Mouse (Mus musculus) lung, embryonic 15.5 days (tissue): ENCODE measurements around the gene Gsta4. TPM values are rescaled to one million over a fixed set of nuclear protein-coding genes. Genes with fewer than 3 reads are reported as not detected.
A peak's percentile ranks its signal among the peaks of the same experiment; 100 is the strongest.
"Not testable (repeated sequence)": the region's sequence is repeated elsewhere in the genome, so short reads cannot be mapped to it uniquely, and the experiment has no call there.

ENCODE experiments used
- ATAC-seq: fragments of 200-750 bp; cut with Nextera tagmentation; 2 replicates; pipeline ENCODE4 v1.8.0; 2017; ENCODE audit warnings: moderate number of reproducible peaks, borderline replicate concordance; ENCODE audit not compliant: low FRiP score, low TSS enrichment; ENCODE audit errors: extremely low read depth
- H3K27ac ChIP-seq: fragments of 300-500 bp; sonication (generic); 2 replicates; pipeline ENCODE4 v1.5.1; 2015; ENCODE audit warnings: moderate library complexity, mild to moderate bottlenecking, inconsistent platforms
- H3K27me3 ChIP-seq: fragments of 300-500 bp; sonication (generic); 2 replicates; pipeline ENCODE4 v1.6.1; 2015; ENCODE audit warnings: inconsistent platforms
- H3K36me3 ChIP-seq: fragments of 300-500 bp; sonication (generic); 2 replicates; pipeline ENCODE4 v1.6.1; 2015; ENCODE audit warnings: inconsistent platforms
- H3K4me1 ChIP-seq: fragments of 300-500 bp; sonication (generic); 2 replicates; pipeline ENCODE4 v1.6.1; 2015; ENCODE audit warnings: inconsistent platforms
- H3K4me2 ChIP-seq: fragments of 300-500 bp; sonication (generic); 2 replicates; pipeline ENCODE4 v1.6.1; 2015; ENCODE audit warnings: inconsistent platforms, mild to moderate bottlenecking, moderate library complexity
- H3K4me3 ChIP-seq: fragments of 300-500 bp; sonication (generic); 2 replicates; pipeline ENCODE4 v1.5.1; 2015; ENCODE audit warnings: mild to moderate bottlenecking, inconsistent platforms
- H3K9ac ChIP-seq: fragments of 300-500 bp; sonication (generic); 2 replicates; pipeline ENCODE4 v1.6.1; 2015; ENCODE audit warnings: inconsistent platforms
- H3K9me3 ChIP-seq: fragments of 300-500 bp; sonication (generic); 2 replicates; pipeline ENCODE4 v1.6.1; 2016; ENCODE audit warnings: inconsistent platforms
- WGBS: fragments of 180-500 bp; shearing (Covaris S2); methylation state at CpG from one replicate; pipeline ENCODE4 v1.1.7; 2015; 5-methylcytosine and 5-hydroxymethylcytosine counted together
- polyA plus RNA-seq: library from polyadenylated mRNA; unstranded; fragments of >200 nt; fragmentation: Nextera tagmentation; extraction: Ambion mirVana; gene quantifications from 2 replicates; pipeline ENCODE4 v1.2.1, GENCODE M21; 2015

The Gsta4 gene
- polyA plus RNA-seq, 1 experiment from 2014 or later, result 71.6 TPM

- peaks cover 45% of the 10 kb centered on the region for H3K36me3 ChIP-seq
- ATAC-seq, result no peak
- no peak overlapping the region for H3K27ac ChIP-seq
- 89% methylated on average over 6 of the region's 6 CpGs for WGBS
- H3K4me3 ChIP-seq, result no peak overlapping the region
- H3K9ac ChIP-seq, result no peak overlapping the region
- H3K27me3 ChIP-seq, result no peaks in the 10 kb centered on the region
- no peak overlapping the region for H3K4me2 ChIP-seq
- H3K9me3 ChIP-seq, result no peaks in the 10 kb centered on the region
- no peaks in the 10 kb centered on the region; the same call in 1 of the 2 replicates for H3K4me1 ChIP-seq
Observed at GRCm38 (mm10) chr9:78165454-78165853, 17.1 kb upstream of the Gsta4 start.

- WGBS, result 73% methylated on average over 19 of the region's 19 CpGs
- Histone ChIP-seq H3K4me1 (no peaks in the 10 kb centered on the region; the same call in 1 of the 2 replicates), H3K9me3 (no peaks in the 10 kb centered on the region), H3K27ac (no peak overlapping the region), H3K36me3 (peaks cover 31% of the 10 kb centered on the region), H3K9ac (no peak overlapping the region), H3K4me2 (no peak overlapping the region), H3K27me3 (no peaks in the 10 kb centered on the region), H3K4me3 (no peak overlapping the region)
- no peak for ATAC-seq
Observed at GRCm38 (mm10) chr9:78166694-78167452, 15.7 kb upstream of the Gsta4 start.

- WGBS, result 84% methylated on average over 19 of the region's 19 CpGs
- no peak overlapping the region for H3K4me3 ChIP-seq
- no peaks in the 10 kb centered on the region for H3K9me3 ChIP-seq
- peaks cover 27% of the 10 kb centered on the region for H3K36me3 ChIP-seq
- no peaks in the 10 kb centered on the region for H3K27me3 ChIP-seq
- H3K4me2 ChIP-seq, result no peak overlapping the region
- H3K9ac ChIP-seq, result no peak overlapping the region
- no peaks in the 10 kb centered on the region; the same call in 1 of the 2 replicates for H3K4me1 ChIP-seq
- H3K27ac ChIP-seq, result no peak overlapping the region
- no peak for ATAC-seq
Observed at GRCm38 (mm10) chr9:78167453-78167969, 15.1 kb upstream of the Gsta4 start.

- H3K4me1 ChIP-seq, result no peaks in the 10 kb centered on the region; the same call in 1 of the 2 replicates
- H3K9ac ChIP-seq, result no peak overlapping the region
- no peak overlapping the region for H3K4me2 ChIP-seq
- 91% methylated on average over 6 of the region's 6 CpGs for WGBS
- no peak overlapping the region for H3K27ac ChIP-seq
- H3K4me3 ChIP-seq, result no peak overlapping the region
- H3K27me3 ChIP-seq, result no peaks in the 10 kb centered on the region
- peaks cover 24% of the 10 kb centered on the region for H3K36me3 ChIP-seq
- H3K9me3 ChIP-seq, result no peaks in the 10 kb centered on the region
- ATAC-seq, result no peak
Observed at GRCm38 (mm10) chr9:78168864-78169263, 13.7 kb upstream of the Gsta4 start.

GRCm38 (mm10) chr9:78174016-78174415 lies 8.6 kb upstream of the Gsta4 start:
- Histone ChIP-seq H3K4me1 (peaks cover 9% of the 10 kb centered on the region), H3K9ac (no peak overlapping the region), H3K4me2 (no peak overlapping the region), H3K4me3 (no peak overlapping the region), H3K36me3 (no peaks in the 10 kb centered on the region), H3K27me3 (no peaks in the 10 kb centered on the region), H3K27ac (no peak overlapping the region), H3K9me3 (no peaks in the 10 kb centered on the region)
- 47% methylated on average over 1 of the region's 1 CpGs for WGBS
- ATAC-seq, result no peak

GRCm38 (mm10) chr9:78174925-78175276 lies 7.7 kb upstream of the Gsta4 start:
- H3K4me2 ChIP-seq, result peak overlapping the region; percentile 31
- H3K27me3 ChIP-seq, H3K4me3 ChIP-seq, H3K9ac ChIP-seq, H3K4me1 ChIP-seq, H3K9me3 ChIP-seq, ATAC-seq, H3K36me3 ChIP-seq: not testable (repeated sequence)
- WGBS, result 30% methylated on average over 3 of the region's 3 CpGs
- peak overlapping the region; percentile 37; the same call in 1 of the 2 replicates for H3K27ac ChIP-seq

- WGBS, result under 1% methylated on average over 53 of the region's 58 CpGs
- Histone ChIP-seq H3K4me1 (peaks cover 9% of the 10 kb centered on the region), H3K27me3 (no peaks in the 10 kb centered on the region), H3K36me3 (no peaks in the 10 kb centered on the region), H3K9me3 (no peaks in the 10 kb centered on the region), H3K9ac (peak overlapping the region; percentile 82), H3K27ac (peak overlapping the region; percentile 99), H3K4me2 (peak overlapping the region; percentile 57), H3K4me3 (peak overlapping the region; percentile 74)
- peak; percentile 99 for ATAC-seq
Observed at GRCm38 (mm10) chr9:78175277-78176200, 7.0 kb upstream of the Gsta4 start.

- peak overlapping the region; percentile 74 for H3K4me3 ChIP-seq
- H3K9ac ChIP-seq, result peak overlapping the region; percentile 82
- peak overlapping the region; percentile 57 for H3K4me2 ChIP-seq
- 1% methylated on average over 22 of the region's 22 CpGs for WGBS
- H3K4me1 ChIP-seq, result peaks cover 9% of the 10 kb centered on the region
- H3K27me3 ChIP-seq, result no peaks in the 10 kb centered on the region
- H3K27ac ChIP-seq, result peak overlapping the region; percentile 99
- H3K9me3 ChIP-seq, result no peaks in the 10 kb centered on the region
- peak; percentile 68 for ATAC-seq
- H3K36me3 ChIP-seq, result no peaks in the 10 kb centered on the region
Observed at GRCm38 (mm10) chr9:78176201-78176727, 6.3 kb upstream of the Gsta4 start.

GRCm38 (mm10) chr9:78176831-78177230 lies 5.7 kb upstream of the Gsta4 start:
- H3K27me3 ChIP-seq, result no peaks in the 10 kb centered on the region
- H3K9me3 ChIP-seq, result no peaks in the 10 kb centered on the region
- peaks cover 9% of the 10 kb centered on the region for H3K4me1 ChIP-seq
- ATAC-seq, result no peak
- H3K27ac ChIP-seq, result peak overlapping the region; percentile 99
- H3K9ac ChIP-seq, result peak overlapping the region; percentile 82
- no peaks in the 10 kb centered on the region for H3K36me3 ChIP-seq
- peak overlapping the region; percentile 57 for H3K4me2 ChIP-seq
- H3K4me3 ChIP-seq, result peak overlapping the region; percentile 74
- 14% methylated on average over 7 of the region's 7 CpGs for WGBS

GRCm38 (mm10) chr9:78178197-78178596 lies 4.4 kb upstream of the Gsta4 start:
- Histone ChIP-seq H3K9me3 (no peaks in the 10 kb centered on the region), H3K4me2 (no peak overlapping the region), H3K4me3 (no peak overlapping the region), H3K27me3 (no peaks in the 10 kb centered on the region), H3K4me1 (peaks cover 9% of the 10 kb centered on the region), H3K27ac (no peak overlapping the region), H3K36me3 (no peaks in the 10 kb centered on the region), H3K9ac (no peak overlapping the region)
- no peak for ATAC-seq
- 74% methylated on average over 5 of the region's 5 CpGs for WGBS

- no peak for ATAC-seq
- H3K4me3 ChIP-seq, result no peak overlapping the region
- H3K9me3 ChIP-seq, result no peaks in the 10 kb centered on the region
- H3K9ac ChIP-seq, result no peak overlapping the region
- WGBS, result 90% methylated on average over 2 of the region's 2 CpGs
- no peaks in the 10 kb centered on the region for H3K36me3 ChIP-seq
- H3K4me1 ChIP-seq, result peaks cover 9% of the 10 kb centered on the region
- H3K4me2 ChIP-seq, result no peak overlapping the region
- H3K27ac ChIP-seq, result no peak overlapping the region
- H3K27me3 ChIP-seq, result no peaks in the 10 kb centered on the region
Observed at GRCm38 (mm10) chr9:78179071-78179470, 3.5 kb upstream of the Gsta4 start.
